Mouse (Mus musculus): Measurements from ENCODE around the gene Ccdc91.

Ccdc91 gene

GRCm38 (mm10) chr6:147569246-147569645, 93.6 kb downstream of the Ccdc91 start:
- DNase-seq (ENCODE audit: low read depth, low spot score), result no peak

DNA sequence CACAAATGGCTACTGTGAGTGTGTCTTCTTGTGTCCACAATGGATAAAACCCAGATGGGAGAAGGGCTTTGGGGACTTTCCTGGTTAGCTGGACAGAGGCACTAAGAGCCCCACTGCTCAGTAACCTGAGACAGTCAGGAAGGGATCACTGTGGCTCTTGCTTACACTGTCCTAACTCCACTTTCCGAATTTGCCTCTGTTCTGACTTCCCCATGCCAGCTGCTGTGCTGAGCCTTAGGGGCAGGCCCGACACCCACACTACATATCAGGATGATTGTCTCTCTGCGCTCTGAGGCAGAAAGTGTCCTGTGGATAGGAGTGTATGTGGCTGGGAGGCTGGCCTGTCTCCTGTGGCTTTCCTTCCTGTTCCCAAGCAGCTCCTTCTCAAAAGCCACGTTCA, 97.5 kb downstream of the Ccdc91 start:
- DNase-seq (ENCODE audit: low read depth, low spot score), result no peak

DNA sequence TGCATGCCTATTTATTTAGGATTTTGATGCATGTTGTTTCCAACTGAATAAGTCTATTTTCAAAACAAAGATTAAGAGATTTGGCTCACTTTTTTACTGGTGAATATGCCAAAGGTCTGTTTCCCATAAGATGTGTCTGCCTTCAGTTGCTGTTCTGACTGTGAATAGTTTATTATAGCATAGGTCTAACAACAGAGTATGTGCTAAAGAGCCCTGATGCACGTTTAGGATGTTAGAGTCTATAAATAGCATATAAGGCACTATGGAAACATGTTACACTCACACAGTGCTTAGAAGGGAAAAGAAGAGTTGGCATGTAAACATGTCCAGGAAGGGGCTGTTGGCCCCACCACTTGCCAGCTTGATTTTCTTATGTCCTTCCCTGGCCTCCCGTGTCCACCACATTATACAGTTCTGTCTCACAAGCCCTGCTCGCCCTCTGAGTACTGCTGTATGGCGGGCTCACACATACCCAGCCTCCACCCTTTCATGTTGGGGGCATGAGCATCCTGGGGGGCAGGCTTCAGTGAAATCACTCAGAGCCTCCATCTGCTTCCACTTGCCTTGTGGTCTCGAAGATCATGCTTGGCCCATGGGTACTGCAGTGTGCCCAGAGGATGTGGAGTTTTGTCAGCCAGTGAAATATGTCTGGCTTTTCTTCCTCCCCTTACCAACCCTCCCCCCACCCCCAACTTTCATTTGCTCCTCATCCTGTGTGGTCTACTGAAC, 99.0 kb downstream of the Ccdc91 start:
- DNase-seq (ENCODE audit: low read depth, low spot score), result no peak

DNA sequence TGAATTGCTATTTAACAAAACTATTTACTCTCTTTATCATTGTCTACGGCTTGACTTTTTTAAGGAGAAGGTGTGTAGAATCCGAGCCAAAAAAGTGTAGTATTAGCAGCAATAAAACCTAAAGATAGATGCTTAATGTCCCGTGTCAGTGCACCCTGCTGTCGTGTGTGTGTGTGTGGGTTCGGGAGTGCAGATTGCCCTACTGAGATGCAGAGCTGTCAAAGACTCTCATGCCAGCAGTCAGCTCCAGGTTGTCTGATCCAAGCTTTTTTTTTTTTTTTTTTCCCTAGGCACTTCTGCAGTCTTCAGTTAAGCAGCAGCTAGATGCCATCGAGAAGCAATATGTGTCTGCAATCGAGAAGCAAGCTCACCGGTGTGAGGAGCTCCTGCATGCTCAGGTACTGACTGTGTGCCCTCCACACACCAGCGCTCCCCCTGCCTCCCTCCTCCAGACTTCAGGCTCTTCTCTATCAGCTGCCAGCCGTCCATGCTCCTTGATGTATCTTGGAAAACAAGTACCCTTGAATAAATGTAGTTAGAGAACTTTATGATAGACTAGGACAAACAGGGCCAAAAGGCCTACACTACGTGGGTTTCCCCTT, 99.7 kb downstream of the Ccdc91 start:
- no peak for DNase-seq (ENCODE audit: low read depth, low spot score)

GRCm38 (mm10) chr6:147587675-147588074, 112.0 kb downstream of the Ccdc91 start:
- no peak for DNase-seq (ENCODE audit: low read depth, low spot score)

- no peak for DNase-seq (ENCODE audit: low read depth, low spot score)
These were observed 131.0 kb downstream of the Ccdc91 start for GRCm38 (mm10) chr6:147606666-147607065.

GRCm38 (mm10) chr6:147607613-147608012, 132.0 kb downstream of the Ccdc91 start:
- DNase-seq (ENCODE audit: low read depth, low spot score), result no peak

- DNase-seq (ENCODE audit: low read depth, low spot score), result no peak
These were observed 139.7 kb downstream of the Ccdc91 start for GRCm38 (mm10) chr6:147615306-147615705.

DNA sequence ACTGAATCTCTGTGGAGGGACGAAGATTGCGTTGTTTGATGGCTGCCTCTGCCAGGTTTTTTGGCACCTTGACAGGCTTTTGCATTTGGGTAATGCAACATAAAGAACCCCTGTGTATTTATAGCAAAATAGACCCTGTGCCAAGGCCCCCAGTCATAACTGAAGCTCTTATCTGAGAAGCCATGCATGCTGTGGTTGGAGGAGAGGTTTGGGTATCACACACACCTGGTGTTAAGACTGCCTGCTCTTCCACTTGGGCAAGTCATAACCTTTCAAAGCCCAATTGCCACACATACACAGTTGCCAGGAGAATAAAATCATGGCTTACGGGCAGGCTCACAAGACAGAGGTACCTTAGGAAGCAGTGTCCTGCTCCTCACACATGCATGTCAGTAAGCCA, 147.5 kb downstream of the Ccdc91 start:
- DNase-seq (ENCODE audit: low read depth, low spot score), result no peak

- DNase-seq (ENCODE audit: low read depth, low spot score), result no peak
These were observed 160.8 kb downstream of the Ccdc91 start for GRCm38 (mm10) chr6:147636464-147636863.

DNA sequence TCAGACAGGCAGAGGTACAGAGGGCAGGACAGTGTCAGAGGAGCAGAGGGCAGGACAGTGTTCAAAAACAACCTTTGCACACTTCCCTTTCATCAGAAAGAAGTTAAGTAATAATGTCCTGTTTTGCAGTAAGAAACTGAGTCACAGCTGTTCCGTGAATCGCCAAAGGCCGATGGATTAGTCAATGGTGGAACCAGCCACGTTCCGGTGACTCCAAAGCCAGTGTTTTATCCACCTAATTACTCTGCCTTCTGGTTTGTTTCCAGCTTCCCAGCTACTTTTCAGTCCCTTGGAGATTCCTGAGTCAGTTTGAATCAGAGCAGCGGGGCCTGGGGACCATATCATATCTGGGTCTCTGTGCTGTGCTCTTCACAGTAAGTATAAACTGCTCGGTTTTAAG, 168.2 kb downstream of the Ccdc91 start:
- no peak for DNase-seq (ENCODE audit: low read depth, low spot score)

DNA sequence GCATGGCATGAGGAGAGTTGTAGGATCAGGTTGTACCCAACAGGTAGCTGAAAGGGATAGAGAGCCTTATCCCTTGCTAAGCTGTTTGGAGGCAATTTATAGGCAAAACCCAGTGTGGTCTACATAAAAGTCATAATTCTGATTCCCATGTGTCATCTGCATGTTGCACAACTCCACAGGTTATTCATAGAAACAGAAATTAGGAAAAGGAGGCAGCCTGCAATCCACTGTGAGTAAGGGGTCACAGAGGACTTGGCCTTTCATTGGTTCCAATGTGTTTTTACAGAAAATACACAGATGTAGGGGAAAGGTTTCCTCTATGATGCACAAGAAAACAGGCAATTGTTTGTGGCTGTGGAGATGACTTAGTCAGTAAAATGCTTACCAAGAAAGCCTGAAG, 168.8 kb downstream of the Ccdc91 start:
- no peak for DNase-seq (ENCODE audit: low read depth, low spot score)

DNA sequence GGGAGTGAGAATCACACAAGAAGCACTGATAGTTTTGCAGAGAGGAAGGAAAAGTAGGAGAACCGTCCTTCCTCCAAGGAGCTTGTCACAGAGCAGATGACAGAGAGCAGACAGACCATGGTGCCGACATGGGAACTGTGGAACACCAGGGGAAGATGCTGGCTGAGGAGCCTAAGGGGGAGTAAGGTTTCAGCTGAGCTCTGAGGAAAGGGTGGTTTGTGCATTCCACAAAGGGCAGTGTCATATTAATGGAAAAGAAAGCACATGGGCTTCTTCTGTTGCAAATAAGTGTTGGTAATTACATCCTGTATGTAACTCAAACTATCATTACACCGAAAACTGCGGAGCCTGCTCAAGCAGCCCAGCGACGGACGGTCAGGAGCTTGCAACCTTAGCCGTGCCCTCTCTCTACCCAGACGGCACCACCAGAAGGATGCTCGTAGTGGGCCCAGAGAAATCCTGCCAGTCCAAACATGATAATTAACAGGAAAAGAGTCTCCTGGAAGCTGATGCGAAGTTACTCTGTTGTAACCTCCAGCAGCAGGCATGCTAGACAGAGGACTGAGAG, 170.9 kb downstream of the Ccdc91 start:
- no peak for DNase-seq (ENCODE audit: low read depth, low spot score)

DNA sequence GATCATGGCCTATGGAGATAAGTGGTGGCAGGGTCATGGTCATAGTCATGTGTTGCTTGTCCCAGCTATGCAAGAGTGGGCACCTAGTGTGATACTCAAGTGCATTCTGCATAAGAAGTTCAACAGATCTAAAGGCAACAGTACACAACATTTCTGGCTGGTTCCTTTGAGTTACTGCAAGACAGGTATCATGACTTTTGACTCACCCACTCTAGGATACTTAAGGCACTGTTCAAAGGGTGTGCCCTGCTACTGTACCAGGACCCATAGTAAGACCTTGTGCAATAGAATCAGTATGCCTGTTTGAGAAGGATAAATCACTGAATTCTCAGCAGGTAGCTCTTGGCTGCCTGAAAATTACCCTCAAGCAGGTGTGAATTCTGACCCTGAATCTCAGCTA, 182.4 kb downstream of the Ccdc91 start:
- no peak for DNase-seq (ENCODE audit: low read depth, low spot score)

DNA sequence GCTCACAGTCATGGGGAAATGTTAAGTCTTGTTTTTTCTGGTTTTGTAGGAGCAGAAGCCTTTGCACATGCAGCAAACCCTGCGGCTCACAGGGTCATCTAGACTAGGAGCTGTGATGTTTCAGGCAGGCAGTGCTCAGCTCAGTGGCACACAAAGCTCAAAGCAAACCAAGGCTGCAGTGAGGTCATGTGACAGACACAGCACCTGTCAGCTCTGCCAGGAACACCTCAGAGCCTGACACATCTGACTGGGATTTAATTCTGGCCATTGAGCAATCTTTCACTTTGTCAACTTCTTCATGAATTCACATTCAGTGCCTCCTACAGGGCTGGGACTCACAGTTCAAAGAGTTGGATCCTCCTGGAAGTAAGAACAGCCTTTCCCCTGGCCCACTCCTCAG, 185.1 kb downstream of the Ccdc91 start:
- no peak for DNase-seq (ENCODE audit: low read depth, low spot score)

GRCm38 (mm10) chr6:147661841-147662240, 186.2 kb downstream of the Ccdc91 start:
- no peak for DNase-seq (ENCODE audit: low read depth, low spot score)

DNA sequence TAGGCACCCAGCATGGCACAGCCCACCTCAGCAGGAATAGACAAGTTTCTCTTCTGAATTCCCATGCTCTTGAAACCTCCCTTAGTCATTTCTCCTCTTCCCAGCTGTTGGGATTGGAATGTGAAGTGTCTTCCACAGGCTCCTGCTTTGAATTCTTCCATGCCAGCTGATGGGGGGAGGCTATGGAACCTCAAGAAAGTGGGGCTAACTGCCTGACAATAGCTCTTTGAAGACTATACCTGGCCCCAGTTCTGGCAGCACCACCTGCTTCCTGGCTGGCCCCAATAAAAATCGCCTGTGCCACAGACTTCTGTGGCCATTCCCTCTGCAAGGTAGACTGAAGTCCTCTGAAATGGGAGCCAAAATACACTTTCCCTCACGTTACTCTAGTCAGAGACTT, 187.0 kb downstream of the Ccdc91 start:
- no peak for DNase-seq (ENCODE audit: low read depth, low spot score)

GRCm38 (mm10) chr6:147664339-147664738, 188.7 kb downstream of the Ccdc91 start:
- DNase-seq (ENCODE audit: low read depth, low spot score), result peak; percentile 33

DNA sequence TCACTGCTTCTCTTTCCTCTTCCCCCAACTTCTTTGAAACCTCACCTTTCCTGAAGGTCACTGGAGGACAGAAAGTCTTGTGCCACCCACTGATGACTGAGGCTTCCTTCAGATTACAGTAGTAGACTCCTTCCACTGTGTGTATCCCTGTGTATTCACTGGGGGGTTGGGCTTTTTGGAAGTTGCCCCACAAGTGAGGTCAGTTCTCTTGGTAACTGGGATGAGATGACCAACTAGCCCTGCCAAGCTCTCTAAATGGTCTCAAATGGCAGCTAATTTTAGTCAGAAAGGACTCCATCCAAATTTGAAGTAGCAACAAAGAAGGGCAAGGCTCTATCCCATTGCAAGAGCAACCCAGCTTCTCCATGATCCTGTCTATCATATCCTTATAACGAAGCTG, 195.7 kb downstream of the Ccdc91 start:
- DNase-seq (ENCODE audit: low read depth, low spot score), result no peak

GRCm38 (mm10) chr6:147672481-147672880, 196.9 kb downstream of the Ccdc91 start:
- DNase-seq (ENCODE audit: low read depth, low spot score), result no peak

DNA sequence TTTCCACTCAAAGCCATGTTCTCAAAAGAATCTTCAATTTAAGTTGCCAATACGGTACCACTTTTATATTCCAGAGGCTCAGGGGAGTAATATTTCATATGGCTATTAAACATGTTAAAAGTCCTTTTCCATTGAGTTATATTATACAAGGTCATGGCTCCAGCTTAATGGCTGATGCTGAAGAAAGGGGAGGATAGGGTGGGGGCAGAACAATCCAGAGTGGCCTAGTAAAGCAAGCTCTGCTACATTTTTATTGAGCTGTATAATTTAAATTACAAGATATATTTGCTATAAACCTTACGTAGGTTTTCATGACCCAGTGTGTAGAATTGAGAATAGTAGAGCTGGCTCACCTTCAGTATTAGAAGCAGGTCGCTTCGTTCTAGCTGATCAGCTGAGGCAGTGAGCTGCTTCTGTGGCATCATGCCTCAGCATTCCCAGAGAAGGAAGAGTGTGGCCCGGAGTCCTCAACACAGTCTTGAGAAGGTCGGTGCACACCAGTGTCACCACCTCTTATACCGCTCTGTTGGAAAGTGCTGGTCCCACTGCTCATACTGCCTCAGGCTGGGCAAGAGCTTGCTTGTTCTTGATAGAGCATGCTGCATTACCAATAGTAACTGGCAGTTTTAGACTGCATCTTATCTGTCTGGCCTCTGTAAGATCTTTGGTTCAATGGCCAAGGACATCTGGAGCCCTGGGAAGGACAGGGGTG, 199.6 kb downstream of the Ccdc91 start:
- DNase-seq (ENCODE audit: low read depth, low spot score), result no peak

GRCm38 (mm10) chr6:147676214-147676613, 200.6 kb downstream of the Ccdc91 start:
- DNase-seq (ENCODE audit: low read depth, low spot score), result no peak
